Mouse (Mus musculus) heart, embryonic 11.5 days (tissue): Measurements from ENCODE around the gene Atp6ap1l. TPM values are rescaled to one million over a fixed set of nuclear protein-coding genes. Genes with fewer than 3 reads are reported as not detected.
"Not testable (repeated sequence)": the region's sequence is repeated elsewhere in the genome, so short reads cannot be mapped to it uniquely, and the experiment has no call there.

ENCODE experiments used
- ATAC-seq: fragments of 200-750 bp; cut with Nextera tagmentation; replicated peaks from 2 replicates; pipeline ENCODE4 v1.8.0; 2017; ENCODE audit warnings: moderate library complexity; ENCODE audit not compliant: insufficient number of reproducible peaks, low FRiP score, low TSS enrichment
- H3K27ac ChIP-seq: fragments of 300-500 bp; sonication (generic); 2 replicates; pipeline ENCODE4 v1.5.1; 2014; ENCODE audit warnings: mild to moderate bottlenecking, low read depth, low read length
- H3K27me3 ChIP-seq: fragments of 300-500 bp; sonication (generic); 2 replicates; pipeline ENCODE4 v1.6.1; 2014; ENCODE audit warnings: mild to moderate bottlenecking, low read length, mixed read lengths; ENCODE audit not compliant: control insufficient read depth, insufficient read depth
- H3K36me3 ChIP-seq: fragments of 300-500 bp; sonication (generic); 2 replicates; pipeline ENCODE4 v1.6.1; 2014; ENCODE audit warnings: mild to moderate bottlenecking, low read length, moderate library complexity, mixed read lengths; ENCODE audit not compliant: control insufficient read depth, insufficient read depth
- H3K4me1 ChIP-seq: fragments of 300-500 bp; sonication (generic); 2 replicates; pipeline ENCODE4 v1.6.1; 2014; ENCODE audit warnings: low read length; ENCODE audit not compliant: control insufficient read depth, insufficient read depth
- H3K4me2 ChIP-seq: fragments of 300-500 bp; sonication (generic); 2 replicates; pipeline ENCODE4 v1.6.1; 2014; ENCODE audit warnings: mild to moderate bottlenecking, moderate library complexity
- H3K4me3 ChIP-seq: fragments of 300-500 bp; sonication (generic); 2 replicates; pipeline ENCODE4 v1.5.1; 2014; ENCODE audit warnings: low read depth, low read length
- H3K9ac ChIP-seq: fragments of 300-500 bp; sonication (generic); 2 replicates; pipeline ENCODE4 v1.6.1; 2014; ENCODE audit warnings: mild to moderate bottlenecking, low read depth, low read length, moderate library complexity
- H3K9me3 ChIP-seq: fragments of 300-500 bp; sonication (generic); replicated peaks from 2 replicates; pipeline ENCODE4 v1.6.1; 2016; ENCODE audit warnings: low read length; ENCODE audit not compliant: control insufficient read depth
- WGBS: fragments of 180-500 bp; shearing (Covaris S2); extraction: QIAGEN DNeasy Blood & Tissue Kit; methylation state at CpG from one replicate; pipeline ENCODE4 v1.1.7; 2014; ENCODE audit not compliant: insufficient replicate concordance; 5-methylcytosine and 5-hydroxymethylcytosine counted together
- polyA plus RNA-seq: library from polyadenylated mRNA; unstranded; fragments of >200 nt; fragmentation: Nextera tagmentation; extraction: Ambion mirVana; gene quantifications from 2 replicates; pipeline ENCODE4 v1.2.1, GENCODE M21; 2014

The Atp6ap1l gene
- 0.24 and 0.92 TPM in 2 replicates for polyA plus RNA-seq

DNA sequence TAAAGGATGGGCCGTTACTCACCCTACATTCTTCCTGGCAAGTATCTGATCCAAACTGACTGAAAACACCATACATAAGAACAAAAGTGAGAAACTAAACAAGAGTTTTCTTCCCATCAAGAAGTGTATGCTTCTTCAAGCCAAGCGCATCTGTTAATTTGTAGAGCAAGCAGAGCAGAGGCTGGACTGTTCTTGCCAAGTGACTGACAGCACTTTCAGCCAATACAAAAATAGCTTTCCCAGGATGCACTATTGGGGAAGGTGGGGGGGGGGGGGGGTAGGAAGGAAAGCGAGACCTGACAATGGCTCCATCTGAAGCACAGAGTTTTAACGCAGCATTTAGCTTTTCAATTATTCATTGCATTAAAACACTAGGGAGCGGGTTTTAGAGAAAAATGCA is at the start of gene Atp6ap1l:
TSS of gene Atp6ap1l (minus strand) at position 180 of the 400 bp plus-strand sequence.
- no peaks in the 10 kb centered on the region for H3K4me1 ChIP-seq
- no peak for ATAC-seq
- WGBS: 90% methylated on average over 5 of the region's 5 CpGs

DNA sequence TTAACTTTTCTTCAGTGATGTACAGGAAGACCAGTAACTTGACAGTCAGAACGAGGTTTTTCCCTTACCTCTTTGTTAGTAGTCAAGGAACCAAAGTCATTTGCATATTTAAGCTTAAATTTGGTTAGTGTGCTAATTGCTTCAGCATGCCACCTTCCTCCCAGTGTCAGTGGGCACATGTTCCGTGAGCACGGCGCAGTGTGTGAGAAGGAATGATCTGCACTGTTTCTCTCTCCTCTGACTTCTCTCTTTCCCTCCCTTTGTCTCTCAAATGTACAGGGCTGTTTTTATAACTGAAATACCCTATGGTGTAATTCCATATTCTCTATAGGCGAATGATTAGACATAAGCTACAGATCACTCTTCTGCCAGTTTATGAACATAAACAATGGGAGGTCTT is 34.4 kb upstream of the Atp6ap1l start:
- no peak for ATAC-seq
- no peak overlapping the region for H3K27ac ChIP-seq
- no peaks in the 10 kb centered on the region for H3K27me3 ChIP-seq
- WGBS: 79% methylated on average over 5 of the region's 5 CpGs
- no peaks in the 10 kb centered on the region for H3K36me3 ChIP-seq
- no peaks in the 10 kb centered on the region for H3K4me1 ChIP-seq
- H3K4me3 ChIP-seq: no peak overlapping the region
- no peak overlapping the region for H3K9ac ChIP-seq
- H3K4me2 ChIP-seq: no peak overlapping the region
- no peaks in the 10 kb centered on the region for H3K9me3 ChIP-seq

More for the DNA sequence above, at the start of gene Atp6ap1l:
- Histone ChIP-seq H3K36me3 (no peaks in the 10 kb centered on the region), H3K4me2 (no peak within 1 kb of the TSS), H3K9ac (no peak within 1 kb of the TSS), H3K4me3 (no peak within 1 kb of the TSS), H3K27ac (no peak within 1 kb of the TSS), H3K27me3 (no peaks in the 10 kb centered on the region), H3K9me3 (no peaks in the 10 kb centered on the region)

DNA sequence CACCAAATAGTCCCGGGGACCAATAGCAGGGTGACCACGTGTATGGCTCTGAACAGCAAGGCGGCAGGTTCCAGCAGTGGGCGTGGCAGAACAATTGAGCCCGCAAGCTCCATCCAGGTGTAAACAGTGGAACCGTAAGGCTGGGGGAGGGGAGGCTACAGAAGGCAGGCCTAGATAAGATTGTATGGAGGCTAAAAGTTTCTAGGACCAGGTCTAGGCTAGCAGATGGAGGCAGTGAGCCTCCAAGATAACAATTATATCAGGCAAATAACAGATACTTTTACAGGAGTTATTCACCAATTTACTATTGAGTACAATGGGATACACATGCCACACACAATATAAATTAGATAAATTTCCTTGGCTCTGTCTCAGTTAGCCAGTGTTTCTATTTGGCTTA is 34.0 kb upstream of the Atp6ap1l start:
- peak; percentile 91 for ATAC-seq
- 54% methylated on average over 6 of the region's 6 CpGs for WGBS
- H3K4me1 ChIP-seq: no peaks in the 10 kb centered on the region

DNA sequence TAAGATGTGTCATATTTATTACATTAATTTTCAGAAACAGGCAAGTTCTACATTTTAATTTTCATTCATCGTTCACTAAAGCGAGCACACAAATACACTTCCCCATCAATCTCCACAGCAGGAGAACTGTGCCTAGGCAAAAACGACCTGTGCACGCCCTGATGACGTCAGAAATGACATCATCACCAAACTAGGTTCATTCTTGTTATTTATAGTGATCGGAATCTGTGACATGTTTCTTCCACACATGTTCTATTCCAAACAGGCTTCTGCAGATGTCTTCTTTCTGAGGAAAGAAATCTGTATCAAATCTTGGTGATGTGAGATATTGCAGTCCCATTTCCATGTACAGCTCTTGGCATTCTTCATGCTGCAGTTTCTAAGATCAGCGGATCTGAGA is 30.7 kb upstream of the Atp6ap1l start:
- no peaks in the 10 kb centered on the region for H3K27me3 ChIP-seq
- no peak overlapping the region for H3K4me2 ChIP-seq
- no peaks in the 10 kb centered on the region for H3K36me3 ChIP-seq
- 79% methylated on average over 7 of the region's 7 CpGs for WGBS
- H3K27ac ChIP-seq: no peak overlapping the region
- no peaks in the 10 kb centered on the region for H3K4me1 ChIP-seq
- H3K9me3 ChIP-seq: no peaks in the 10 kb centered on the region
- no peak for ATAC-seq
- no peak overlapping the region for H3K9ac ChIP-seq
- H3K4me3 ChIP-seq: no peak overlapping the region

More for the DNA sequence above, 34.0 kb upstream of the Atp6ap1l start:
- Histone ChIP-seq H3K27ac (no peak overlapping the region), H3K9ac (no peak overlapping the region), H3K4me3 (no peak overlapping the region), H3K4me2 (no peak overlapping the region), H3K27me3 (no peaks in the 10 kb centered on the region), H3K36me3 (no peaks in the 10 kb centered on the region), H3K9me3 (no peaks in the 10 kb centered on the region)

DNA sequence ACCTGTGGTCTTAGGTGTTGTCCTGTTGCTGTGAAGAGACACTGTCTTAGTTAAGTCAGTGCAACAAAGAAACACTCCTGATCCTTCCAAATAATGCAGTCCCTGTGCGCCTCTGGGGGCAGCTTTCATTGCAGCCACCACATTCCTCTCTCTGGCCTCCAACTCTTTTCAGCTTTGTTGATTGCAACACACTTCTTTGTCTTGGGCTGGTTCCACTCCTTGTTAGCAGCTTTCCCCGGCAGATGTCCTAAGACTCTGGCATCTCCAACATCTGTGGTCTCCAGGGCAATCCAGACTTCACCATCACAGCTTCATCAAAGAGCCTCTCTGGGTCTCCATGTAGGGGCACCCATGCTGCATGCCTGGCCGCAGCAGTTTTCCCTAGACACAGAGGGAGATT is 28.1 kb upstream of the Atp6ap1l start:
- H3K27ac ChIP-seq: no peak overlapping the region
- no peak overlapping the region for H3K9ac ChIP-seq
- ATAC-seq: no peak
- H3K4me3 ChIP-seq: no peak overlapping the region
- no peaks in the 10 kb centered on the region for H3K4me1 ChIP-seq
- no peaks in the 10 kb centered on the region for H3K9me3 ChIP-seq
- no peaks in the 10 kb centered on the region for H3K27me3 ChIP-seq
- 73% methylated on average over 3 of the region's 3 CpGs for WGBS
- no peak overlapping the region for H3K4me2 ChIP-seq
- no peaks in the 10 kb centered on the region for H3K36me3 ChIP-seq

DNA sequence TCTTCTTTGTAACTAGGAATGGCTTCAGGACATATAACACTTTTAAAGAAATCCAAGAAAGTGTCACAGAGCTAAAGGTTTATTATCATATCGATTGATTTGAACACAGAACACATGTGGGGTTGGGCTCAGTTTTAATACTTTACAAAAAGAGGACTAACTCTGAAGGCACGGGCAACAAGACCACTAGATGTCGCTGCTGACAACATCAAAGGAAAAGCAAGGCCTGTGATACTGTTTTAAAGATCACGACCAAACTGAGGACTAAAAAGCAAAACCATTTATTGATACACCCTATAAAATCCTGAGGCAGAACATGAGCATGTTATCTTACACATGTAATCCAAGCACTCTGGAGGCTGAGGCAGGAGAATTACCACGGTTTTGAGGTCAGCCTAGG is 24.7 kb upstream of the Atp6ap1l start:
- Histone ChIP-seq H3K27me3 (no peaks in the 10 kb centered on the region), H3K4me1 (no peaks in the 10 kb centered on the region), H3K36me3 (peaks cover 11% of the 10 kb centered on the region), H3K4me3 (no peak overlapping the region), H3K9ac (no peak overlapping the region), H3K27ac (no peak overlapping the region), H3K9me3 (no peaks in the 10 kb centered on the region), H3K4me2 (no peak overlapping the region)
- no peak for ATAC-seq
- 21% methylated on average over 5 of the region's 5 CpGs for WGBS

DNA sequence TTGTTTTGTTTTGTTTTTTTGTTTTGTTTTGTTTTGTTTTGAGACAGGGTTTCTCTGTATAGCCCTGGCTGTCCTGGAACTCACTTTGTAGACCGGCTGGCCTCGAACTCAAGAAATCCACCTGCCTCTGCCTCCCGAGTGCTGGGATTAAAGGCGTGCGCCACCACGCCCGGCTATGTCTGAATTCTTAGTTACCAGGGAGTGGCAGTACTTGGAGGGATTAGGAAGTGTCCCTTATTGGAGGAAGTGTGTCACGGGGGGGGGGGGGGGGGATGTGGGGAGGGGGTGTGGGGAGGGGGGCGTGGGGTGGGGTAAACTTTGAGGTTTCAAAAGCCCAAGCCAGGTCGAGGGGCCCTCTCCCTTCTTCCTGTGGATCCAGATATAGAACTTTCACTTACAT is 23.1 kb upstream of the Atp6ap1l start:
- H3K4me2 ChIP-seq, H3K4me1 ChIP-seq, H3K9me3 ChIP-seq, H3K4me3 ChIP-seq, H3K27me3 ChIP-seq, ATAC-seq, H3K27ac ChIP-seq, H3K9ac ChIP-seq: not testable (repeated sequence)
- H3K36me3 ChIP-seq: peaks cover 12% of the 10 kb centered on the region
- 85% methylated on average over 10 of the region's 10 CpGs for WGBS

DNA sequence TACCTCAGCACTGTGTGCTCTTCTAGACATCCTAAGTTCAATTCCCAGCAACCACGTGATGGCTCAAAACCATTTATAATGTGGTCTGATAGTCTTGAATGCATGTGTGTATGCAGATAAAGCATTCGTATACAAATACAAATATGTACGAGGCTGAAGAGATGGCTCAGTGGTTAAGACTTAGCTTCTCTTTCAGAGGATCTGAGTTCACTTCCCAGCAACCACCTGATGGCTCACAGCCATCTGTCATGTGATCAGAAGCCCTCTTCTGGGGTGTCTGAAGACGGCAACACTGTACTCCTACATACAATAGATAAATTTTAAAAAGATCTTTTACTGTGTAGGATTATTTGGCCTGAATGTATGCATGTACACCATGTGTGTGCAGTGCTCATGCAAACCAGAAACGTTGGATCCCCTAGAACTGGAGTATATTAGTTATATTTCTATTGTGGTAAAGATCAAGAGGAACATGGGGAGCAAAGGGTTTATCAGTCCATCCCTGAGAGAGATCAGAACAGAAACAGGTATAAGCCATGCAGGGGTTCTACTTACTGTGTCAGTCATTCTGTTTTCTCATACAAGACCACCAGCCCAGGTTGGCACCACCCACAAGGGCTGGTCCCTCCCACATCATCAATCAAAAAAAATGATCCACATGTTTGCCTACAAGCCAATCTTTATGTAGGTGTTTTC is 21.9 kb upstream of the Atp6ap1l start:
- H3K4me1 ChIP-seq: peaks cover 3% of the 10 kb centered on the region; the same call in 1 of the 2 replicates
- ATAC-seq: no peak
- H3K4me3 ChIP-seq: no peak overlapping the region
- 75% methylated on average over 5 of the region's 5 CpGs for WGBS
- no peaks in the 10 kb centered on the region for H3K9me3 ChIP-seq
- H3K36me3 ChIP-seq: peaks cover 12% of the 10 kb centered on the region
- H3K27me3 ChIP-seq: no peaks in the 10 kb centered on the region
- no peak overlapping the region for H3K9ac ChIP-seq
- H3K4me2 ChIP-seq: no peak overlapping the region
- H3K27ac ChIP-seq: no peak overlapping the region

DNA sequence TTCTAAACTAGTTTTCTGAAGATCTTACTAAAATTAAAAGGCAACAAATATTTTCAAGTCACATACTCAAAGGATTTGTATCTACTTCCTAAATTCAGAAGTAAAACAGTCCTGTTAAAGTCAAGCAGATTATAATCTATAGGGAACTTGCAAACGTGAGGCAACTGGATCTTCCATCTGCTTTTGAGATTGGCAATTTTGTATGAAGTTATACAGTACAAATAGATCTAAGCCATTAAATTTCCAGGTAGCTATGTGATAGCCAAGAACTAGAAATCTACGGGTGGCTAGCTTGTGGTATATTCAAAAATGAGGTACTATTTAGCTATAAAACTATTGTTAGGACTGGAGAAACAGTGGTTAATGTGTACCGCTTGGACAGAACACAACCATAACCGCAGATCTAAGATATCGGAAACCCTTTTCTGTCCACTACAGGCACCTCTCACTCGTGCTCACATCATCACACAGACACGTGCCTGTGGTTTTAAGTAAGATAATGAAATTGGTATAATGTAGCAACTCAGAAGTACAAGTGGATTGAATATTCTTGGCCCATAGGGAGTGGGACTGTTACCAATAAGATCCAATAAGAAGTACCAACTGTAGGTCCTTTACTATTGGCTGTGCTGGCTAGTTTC is 21.1 kb upstream of the Atp6ap1l start:
- Histone ChIP-seq H3K4me2 (no peak overlapping the region), H3K4me3 (no peak overlapping the region), H3K9ac (no peak overlapping the region), H3K9me3 (no peaks in the 10 kb centered on the region), H3K27me3 (no peaks in the 10 kb centered on the region), H3K27ac (no peak overlapping the region), H3K36me3 (peaks cover 12% of the 10 kb centered on the region), H3K4me1 (peaks cover 3% of the 10 kb centered on the region; the same call in 1 of the 2 replicates)
- no peak for ATAC-seq
- WGBS: 79% methylated on average over 7 of the region's 7 CpGs
